Mouse (Mus musculus) hindbrain, postnatal 0 days (tissue): Measurements from ENCODE around the gene Gkap1. TPM values are rescaled to one million over a fixed set of nuclear protein-coding genes. Genes with fewer than 3 reads are reported as not detected.

Source experiments
- ATAC-seq: fragments of 200-750 bp; cut with Nextera tagmentation; 2 replicates; pipeline ENCODE4 v1.8.0; 2017; ENCODE audit warnings: mild to moderate bottlenecking, moderate TSS enrichment, moderate library complexity
- DNase-seq: peaks from one replicate; pipeline ENCODE4 v3.0.0-alpha.2; 2015; ENCODE audit warnings: low spot score
- H3K27ac ChIP-seq: fragments of 300-500 bp; sonication (generic); 2 replicates; pipeline ENCODE4 v1.5.1; 2014; ENCODE audit warnings: mild to moderate bottlenecking
- H3K27me3 ChIP-seq: fragments of 300-500 bp; sonication (generic); 2 replicates; pipeline ENCODE4 v1.6.1; 2014; ENCODE audit warnings: low read length, mixed read lengths; ENCODE audit not compliant: insufficient read depth
- H3K36me3 ChIP-seq: fragments of 300-500 bp; sonication (generic); 2 replicates; pipeline ENCODE4 v1.6.1; 2014; ENCODE audit warnings: low read length, mixed read lengths; ENCODE audit not compliant: insufficient read depth
- H3K4me1 ChIP-seq: fragments of 300-500 bp; sonication (generic); 2 replicates; pipeline ENCODE4 v1.6.1; 2014; ENCODE audit warnings: antibody characterized with exemption, low read length, mixed read lengths; ENCODE audit not compliant: insufficient read depth
- H3K4me2 ChIP-seq: fragments of 300-500 bp; sonication (generic); 2 replicates; pipeline ENCODE4 v1.6.1; 2014; ENCODE audit warnings: low read depth, mild to moderate bottlenecking, low read length, moderate library complexity, mixed read lengths
- H3K4me3 ChIP-seq: fragments of 300-500 bp; sonication (generic); 2 replicates; pipeline ENCODE4 v1.5.1; 2014; ENCODE audit warnings: low read length
- H3K9ac ChIP-seq: fragments of 300-500 bp; sonication (generic); replicated peaks from 2 replicates; pipeline ENCODE4 v1.6.1; 2014; ENCODE audit warnings: mild to moderate bottlenecking, low read length, moderate library complexity, mixed read lengths
- H3K9me3 ChIP-seq: fragments of 300-500 bp; sonication (generic); 2 replicates; pipeline ENCODE4 v1.6.1; 2016; ENCODE audit warnings: low read length, mixed read lengths
- CTCF ChIP-seq: IDR thresholded peaks from 2 replicates; pipeline ENCODE4 v1.5.1; 2016; ENCODE audit warnings: antibody characterized with exemption, control low read depth, low read depth
- WGBS: fragments of 180-500 bp; shearing (Covaris S2); extraction: QIAGEN DNeasy Blood & Tissue Kit; methylation state at CpG from one replicate; pipeline ENCODE4 v1.1.7; 2014; 5-methylcytosine and 5-hydroxymethylcytosine counted together
- polyA plus RNA-seq: library from polyadenylated mRNA; unstranded; fragments of >200 nt; fragmentation: Nextera tagmentation; extraction: Ambion mirVana; gene quantifications from 2 replicates; pipeline ENCODE4 v1.2.1, GENCODE M21; 2015
- total RNA-seq: library from RNA; depleted of rRNA; stranded (reverse); fragments of >200 nt; gene quantifications from 2 replicates; pipeline ENCODE4 v1.2.3, GENCODE M21; 2014

The Gkap1 gene
- total and polyA plus RNA-seq, 2 experiments from 2014 or later, result 18.6 to 39.5 TPM

GRCm38 (mm10) chr13:58305230-58305629 lies 29.7 kb upstream of the Gkap1 start:
- Histone ChIP-seq H3K9me3 (no peaks in the 10 kb centered on the region), H3K36me3 (no peaks in the 10 kb centered on the region), H3K27me3 (no peaks in the 10 kb centered on the region), H3K9ac (no peak overlapping the region), H3K4me2 (no peak overlapping the region), H3K4me3 (no peak overlapping the region), H3K27ac (no peak overlapping the region), H3K4me1 (no peaks in the 10 kb centered on the region)
- DNase-seq (no peak), ATAC-seq (no peak)
- WGBS, result 92% methylated on average over 2 of the region's 2 CpGs
- no peak for TF ChIP-seq CTCF

DNA sequence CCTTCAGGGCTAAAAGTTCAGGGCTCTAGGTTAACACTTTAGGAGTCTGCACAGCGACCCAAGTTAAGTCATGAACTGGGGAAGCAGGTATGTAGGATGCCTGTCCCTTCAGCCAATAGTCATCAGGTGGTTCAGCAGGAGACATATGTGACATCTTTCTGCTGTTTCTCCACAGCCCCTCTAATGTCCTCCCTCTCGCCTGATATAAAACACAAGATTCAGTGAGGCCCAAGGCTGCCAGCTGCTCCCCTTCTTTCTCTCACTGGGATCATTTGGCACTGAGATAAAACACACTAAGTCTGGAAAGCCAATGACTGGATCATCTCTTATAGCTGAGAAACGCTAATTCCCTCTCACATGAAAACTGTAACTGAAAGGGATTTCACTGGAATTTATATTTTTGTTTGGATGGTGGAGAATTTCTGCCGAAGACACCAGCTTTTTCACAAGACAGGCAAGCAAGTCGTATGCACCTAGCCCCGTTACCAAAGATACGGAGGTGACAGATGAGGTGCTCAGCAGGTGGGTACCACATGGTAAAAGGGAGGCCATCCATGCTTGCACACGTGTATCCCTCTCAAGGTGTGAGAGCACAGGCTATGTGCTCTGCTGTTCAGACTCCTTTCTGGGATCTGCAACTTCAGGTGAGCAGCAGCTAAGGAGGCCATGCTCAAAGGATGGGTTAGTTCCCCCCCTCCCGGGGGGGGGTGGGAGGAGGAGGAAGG lies 27.1 kb upstream of the Gkap1 start:
- Histone ChIP-seq H3K36me3 (no peaks in the 10 kb centered on the region), H3K4me1 (no peaks in the 10 kb centered on the region), H3K27me3 (no peaks in the 10 kb centered on the region), H3K27ac (peak overlapping the region; percentile 28; the same call in 1 of the 2 replicates), H3K9ac (no peak overlapping the region), H3K4me2 (no peak overlapping the region), H3K9me3 (no peaks in the 10 kb centered on the region), H3K4me3 (no peak overlapping the region)
- TF ChIP-seq CTCF, result no peak
- ATAC-seq, result no peak; the same call in 1 of the 2 replicates
- WGBS, result 68% methylated on average over 9 of the region's 9 CpGs
- DNase-seq, result peak; percentile 33

DNA sequence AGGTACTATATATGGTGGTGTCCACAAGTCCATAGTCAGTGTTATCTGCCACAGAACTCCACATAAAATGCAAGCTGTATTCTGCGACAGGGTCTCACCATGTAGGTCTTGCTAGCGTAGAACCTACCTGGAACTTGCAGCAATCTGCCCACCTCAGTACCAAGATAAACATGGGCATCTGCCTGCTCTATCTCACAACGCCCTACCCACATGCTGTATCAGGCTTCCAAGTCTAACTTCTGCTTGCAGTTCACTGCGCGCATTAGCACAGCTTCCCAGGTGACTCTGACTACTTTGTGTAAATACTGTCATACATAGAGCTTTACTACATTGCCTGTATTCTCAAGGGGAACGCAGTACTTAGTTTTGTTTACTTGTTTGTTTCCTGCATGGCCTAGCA lies 26.5 kb upstream of the Gkap1 start:
- Histone ChIP-seq H3K27ac (no peak overlapping the region), H3K4me3 (no peak overlapping the region), H3K27me3 (no peaks in the 10 kb centered on the region), H3K4me2 (no peak overlapping the region), H3K4me1 (no peaks in the 10 kb centered on the region), H3K36me3 (no peaks in the 10 kb centered on the region), H3K9ac (no peak overlapping the region), H3K9me3 (no peaks in the 10 kb centered on the region)
- no peak for TF ChIP-seq CTCF
- ATAC-seq (no peak), DNase-seq (no peak)
- WGBS, result 94% methylated on average over 6 of the region's 6 CpGs

- WGBS, result 88% methylated on average over 3 of the region's 3 CpGs
- Histone ChIP-seq H3K27me3 (no peaks in the 10 kb centered on the region), H3K36me3 (no peaks in the 10 kb centered on the region), H3K9ac (no peak overlapping the region), H3K4me3 (no peak overlapping the region), H3K9me3 (no peaks in the 10 kb centered on the region), H3K27ac (no peak overlapping the region), H3K4me2 (no peak overlapping the region), H3K4me1 (no peaks in the 10 kb centered on the region)
- ATAC-seq, result no peak
- TF ChIP-seq CTCF, result no peak
- DNase-seq, result no peak
Measured at GRCm38 (mm10) chr13:58298756-58299155, 23.3 kb upstream of the Gkap1 start.

DNA sequence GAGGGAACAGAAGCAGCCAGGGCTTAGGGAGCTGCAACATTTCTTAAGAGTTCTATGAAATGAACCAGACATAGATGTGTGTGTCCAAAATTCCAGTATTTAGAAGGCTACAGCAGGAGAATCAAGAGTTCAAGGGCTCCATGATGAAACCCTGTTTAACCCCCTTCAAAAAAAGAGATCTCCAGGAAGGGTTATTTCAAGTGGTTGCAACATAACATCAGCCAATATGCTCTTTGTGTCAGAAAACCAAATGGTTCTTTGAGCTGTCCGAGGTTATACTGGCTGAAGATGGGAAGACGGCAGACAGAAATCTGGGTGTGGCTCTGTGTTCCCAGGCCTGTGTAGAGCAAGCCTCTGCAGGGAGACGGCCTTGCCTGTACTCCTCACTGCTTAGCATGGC lies 20.1 kb upstream of the Gkap1 start:
- Histone ChIP-seq H3K9me3 (no peaks in the 10 kb centered on the region), H3K9ac (no peak overlapping the region), H3K4me3 (no peak overlapping the region), H3K27me3 (no peaks in the 10 kb centered on the region), H3K4me1 (no peaks in the 10 kb centered on the region), H3K4me2 (no peak overlapping the region), H3K36me3 (no peaks in the 10 kb centered on the region), H3K27ac (no peak overlapping the region)
- DNase-seq (no peak), ATAC-seq (no peak)
- WGBS, result 76% methylated on average over 3 of the region's 3 CpGs
- no peak for TF ChIP-seq CTCF

DNA sequence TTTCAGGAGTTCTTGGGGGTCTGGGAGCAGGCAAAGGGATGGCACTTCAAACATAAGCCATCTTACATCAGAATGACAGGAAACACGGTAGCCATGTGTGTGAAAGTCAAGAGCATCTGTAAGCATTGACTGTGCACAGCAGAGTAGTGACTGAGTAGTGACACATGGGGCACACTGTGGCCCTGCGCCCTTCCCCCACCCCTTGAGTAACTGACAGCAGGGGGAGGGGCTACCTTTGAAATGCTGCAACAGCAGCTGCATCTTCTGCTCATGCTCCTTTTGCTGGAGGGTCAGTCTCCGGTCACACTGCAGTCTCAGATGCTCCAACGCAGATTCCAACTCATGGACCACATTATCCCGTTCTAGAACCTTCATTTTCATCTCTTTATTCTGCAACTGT lies 17.3 kb upstream of the Gkap1 start:
- no peak for DNase-seq
- Histone ChIP-seq H3K9ac (no peak overlapping the region), H3K36me3 (no peaks in the 10 kb centered on the region), H3K27ac (no peak overlapping the region), H3K27me3 (no peaks in the 10 kb centered on the region), H3K4me1 (no peaks in the 10 kb centered on the region), H3K9me3 (no peaks in the 10 kb centered on the region), H3K4me3 (no peak overlapping the region), H3K4me2 (no peak overlapping the region)
- TF ChIP-seq CTCF, result no peak
- no peak for ATAC-seq
- 21% methylated on average over 5 of the region's 5 CpGs for WGBS

- ATAC-seq (no peak), DNase-seq (no peak)
- no peaks in the 10 kb centered on the region for H3K4me1 ChIP-seq
- H3K27me3 ChIP-seq, result no peaks in the 10 kb centered on the region
- no peak overlapping the region for H3K4me2 ChIP-seq
- no peak overlapping the region for H3K4me3 ChIP-seq
- H3K9ac ChIP-seq, result no peak overlapping the region
- 84% methylated on average over 1 of the region's 1 CpGs for WGBS
- peak; percentile 20; the same call in 1 of the 2 replicates for TF ChIP-seq CTCF
- no peaks in the 10 kb centered on the region for H3K9me3 ChIP-seq
- no peak overlapping the region for H3K27ac ChIP-seq
- no peaks in the 10 kb centered on the region for H3K36me3 ChIP-seq
Measured at GRCm38 (mm10) chr13:58289308-58289707, 13.8 kb upstream of the Gkap1 start.
